Mouse (Mus musculus) stomach, embryonic 16.5 days (tissue): ENCODE results near the gene Noa1. TPM values are rescaled to one million over a fixed set of nuclear protein-coding genes. Genes with fewer than 3 reads are reported as not detected.

Experiments
- ATAC-seq: fragments of 200-750 bp; cut with Nextera tagmentation; 2 replicates; pipeline ENCODE4 v1.8.0; 2017; ENCODE audit warnings: moderate number of reproducible peaks, moderate TSS enrichment; ENCODE audit not compliant: insufficient read depth, low FRiP score
- H3K27ac ChIP-seq: fragments of 300-500 bp; sonication (generic); 2 replicates; pipeline ENCODE4 v1.5.1; 2014; ENCODE audit warnings: low read length
- H3K27me3 ChIP-seq: fragments of 300-500 bp; sonication (generic); 2 replicates; pipeline ENCODE4 v1.6.1; 2014; ENCODE audit warnings: low read length, control low read depth, mixed read lengths; ENCODE audit not compliant: control insufficient read depth, insufficient read depth
- H3K36me3 ChIP-seq: fragments of 300-500 bp; sonication (generic); 2 replicates; pipeline ENCODE4 v1.6.1; 2014; ENCODE audit warnings: low read length; ENCODE audit not compliant: control insufficient read depth, insufficient read depth
- H3K4me1 ChIP-seq: fragments of 300-500 bp; sonication (generic); 2 replicates; pipeline ENCODE4 v1.6.1; 2014; ENCODE audit warnings: low read length, control low read depth, mixed read lengths; ENCODE audit not compliant: control insufficient read depth, insufficient read depth
- H3K4me2 ChIP-seq: fragments of 300-500 bp; sonication (generic); 2 replicates; pipeline ENCODE4 v1.6.1; 2014; ENCODE audit warnings: low read depth, low read length, mixed read lengths
- H3K4me3 ChIP-seq: fragments of 300-500 bp; sonication (generic); replicated peaks from 2 replicates; pipeline ENCODE4 v1.5.1; 2014; ENCODE audit warnings: mild to moderate bottlenecking, low read length
- H3K9ac ChIP-seq: fragments of 300-500 bp; sonication (generic); 2 replicates; pipeline ENCODE4 v1.6.1; 2014; ENCODE audit warnings: low read length
- H3K9me3 ChIP-seq: fragments of 300-500 bp; sonication (generic); replicated peaks from 2 replicates; pipeline ENCODE4 v1.6.1; 2016; ENCODE audit warnings: low read length, control low read depth; ENCODE audit not compliant: control insufficient read depth
- WGBS: fragments of 180-500 bp; shearing (Covaris S2); extraction: QIAGEN DNeasy Blood & Tissue Kit; methylation state at CpG from one replicate; pipeline ENCODE4 v1.1.7; 2014; 5-methylcytosine and 5-hydroxymethylcytosine counted together
- polyA plus RNA-seq: library from polyadenylated mRNA; unstranded; fragments of >200 nt; fragmentation: Nextera tagmentation; extraction: Ambion mirVana; gene quantifications from 2 replicates; pipeline ENCODE4 v1.2.1, GENCODE M21; 2015

The Noa1 gene
- polyA plus RNA-seq, 1 experiment from 2014 or later, result 23.2 TPM

GRCm38 (mm10) chr5:77275950-77276349 lies 33.9 kb downstream of the Noa1 start:
- Histone ChIP-seq H3K9me3 (no peaks in the 10 kb centered on the region), H3K9ac (no peak overlapping the region), H3K4me2 (no peak overlapping the region), H3K36me3 (peaks cover 17% of the 10 kb centered on the region), H3K27me3 (no peaks in the 10 kb centered on the region), H3K4me3 (no peak overlapping the region), H3K27ac (no peak overlapping the region), H3K4me1 (no peaks in the 10 kb centered on the region)
- ATAC-seq, result no peak
- 88% methylated on average over 5 of the region's 5 CpGs for WGBS

- no peaks in the 10 kb centered on the region for H3K4me1 ChIP-seq
- H3K36me3 ChIP-seq, result peaks cover 27% of the 10 kb centered on the region
- no peak overlapping the region for H3K27ac ChIP-seq
- WGBS, result 71% methylated on average over 7 of the region's 7 CpGs
- H3K27me3 ChIP-seq, result no peaks in the 10 kb centered on the region
- no peak for ATAC-seq
- no peak overlapping the region for H3K9ac ChIP-seq
- no peak overlapping the region for H3K4me3 ChIP-seq
- no peaks in the 10 kb centered on the region for H3K9me3 ChIP-seq
- no peak overlapping the region for H3K4me2 ChIP-seq
Observed at GRCm38 (mm10) chr5:77273151-77273550, 36.7 kb downstream of the Noa1 start.

GRCm38 (mm10) chr5:77269399-77269798 lies 40.5 kb downstream of the Noa1 start:
- H3K4me3 ChIP-seq, result no peak overlapping the region
- ATAC-seq, result no peak
- no peaks in the 10 kb centered on the region for H3K9me3 ChIP-seq
- no peak overlapping the region for H3K9ac ChIP-seq
- H3K36me3 ChIP-seq, result peaks cover 19% of the 10 kb centered on the region
- no peak overlapping the region for H3K27ac ChIP-seq
- H3K27me3 ChIP-seq, result no peaks in the 10 kb centered on the region
- H3K4me2 ChIP-seq, result no peak overlapping the region
- peaks cover 7% of the 10 kb centered on the region; the same call in 1 of the 2 replicates for H3K4me1 ChIP-seq
- 76% methylated on average over 8 of the region's 8 CpGs for WGBS

GRCm38 (mm10) chr5:77267957-77268624 lies 41.8 kb downstream of the Noa1 start:
- Histone ChIP-seq H3K4me2 (peak overlapping the region; percentile 72; the same call in 1 of the 2 replicates), H3K36me3 (peaks cover 17% of the 10 kb centered on the region), H3K9me3 (no peaks in the 10 kb centered on the region), H3K4me3 (no peak overlapping the region), H3K9ac (no peak overlapping the region), H3K27ac (no peak overlapping the region), H3K4me1 (peaks cover 7% of the 10 kb centered on the region; the same call in 1 of the 2 replicates), H3K27me3 (no peaks in the 10 kb centered on the region)
- 95% methylated on average over 30 of the region's 30 CpGs for WGBS
- ATAC-seq, result no peak

- peak overlapping the region; percentile 84 for H3K4me3 ChIP-seq
- peaks cover 13% of the 10 kb centered on the region for H3K36me3 ChIP-seq
- peaks cover 7% of the 10 kb centered on the region; the same call in 1 of the 2 replicates for H3K4me1 ChIP-seq
- 65% methylated on average over 4 of the region's 4 CpGs for WGBS
- H3K9me3 ChIP-seq, result no peaks in the 10 kb centered on the region
- no peak for ATAC-seq
- H3K4me2 ChIP-seq, result peak overlapping the region; percentile 72
- no peaks in the 10 kb centered on the region for H3K27me3 ChIP-seq
- no peak overlapping the region for H3K27ac ChIP-seq
- no peak overlapping the region for H3K9ac ChIP-seq
Observed at GRCm38 (mm10) chr5:77267441-77267840, 42.4 kb downstream of the Noa1 start.

- 2% methylated on average over 11 of the region's 11 CpGs for WGBS
- peaks cover 7% of the 10 kb centered on the region; the same call in 1 of the 2 replicates for H3K4me1 ChIP-seq
- peak overlapping the region; percentile 72 for H3K4me2 ChIP-seq
- H3K9me3 ChIP-seq, result no peaks in the 10 kb centered on the region
- no peaks in the 10 kb centered on the region for H3K27me3 ChIP-seq
- no peak for ATAC-seq
- H3K27ac ChIP-seq, result peak overlapping the region; percentile 96
- peak overlapping the region; percentile 84 for H3K4me3 ChIP-seq
- H3K36me3 ChIP-seq, result peaks cover 13% of the 10 kb centered on the region
- peak overlapping the region; percentile 95 for H3K9ac ChIP-seq
Observed at GRCm38 (mm10) chr5:77266886-77267401, 42.9 kb downstream of the Noa1 start.

- Histone ChIP-seq H3K4me2 (peak overlapping the region; percentile 72), H3K27me3 (no peaks in the 10 kb centered on the region), H3K4me3 (peak overlapping the region; percentile 84), H3K9me3 (no peaks in the 10 kb centered on the region), H3K27ac (peak overlapping the region; percentile 96), H3K4me1 (peaks cover 7% of the 10 kb centered on the region; the same call in 1 of the 2 replicates), H3K36me3 (peaks cover 13% of the 10 kb centered on the region), H3K9ac (peak overlapping the region; percentile 95)
- under 1% methylated on average over 79 of the region's 87 CpGs for WGBS
- ATAC-seq, result peak; percentile 77
Observed at GRCm38 (mm10) chr5:77266066-77266885, 43.6 kb downstream of the Noa1 start.

- peak; percentile 89 for ATAC-seq
- Histone ChIP-seq H3K4me3 (peak overlapping the region; percentile 84), H3K4me1 (peaks cover 7% of the 10 kb centered on the region; the same call in 1 of the 2 replicates), H3K36me3 (peaks cover 13% of the 10 kb centered on the region), H3K27me3 (no peaks in the 10 kb centered on the region), H3K4me2 (peak overlapping the region; percentile 72), H3K9me3 (no peaks in the 10 kb centered on the region), H3K9ac (peak overlapping the region; percentile 95), H3K27ac (peak overlapping the region; percentile 96)
- under 1% methylated on average over 41 of the region's 53 CpGs for WGBS
Observed at GRCm38 (mm10) chr5:77265671-77266065, 44.2 kb downstream of the Noa1 start.
